Mouse (Mus musculus): ENCODE measurements around the gene Fancf. TPM values are rescaled to one million over a fixed set of nuclear protein-coding genes. Genes with fewer than 3 reads are reported as not detected.

The Fancf gene
- polyA plus RNA-seq, 1 experiment from 2014 or later: 5.9 TPM

- no peak for ATAC-seq (ENCODE audit: extremely low read depth, insufficient number of reproducible peaks, low FRiP score, low TSS enrichment)
- Histone ChIP-seq H3K4me2 (no peak overlapping the region), H3K27ac (replicated peaks) (no peak overlapping the region), H3K4me1 (no peaks in the 10 kb centered on the region), H3K9ac (no peak overlapping the region), H3K27me3 (replicated peaks) (no peaks in the 10 kb centered on the region), H3K36me3 (no peaks in the 10 kb centered on the region), H3K9me3 (no peaks in the 10 kb centered on the region; the same call in 1 of the 2 replicates), H3K4me3 (no peak overlapping the region)
- WGBS: 73% methylated on average over 7 of the region's 7 CpGs
Measured at GRCm38 (mm10) chr7:51840515-51840914, 21.6 kb downstream of the Fancf start.

- Histone ChIP-seq H3K9ac (no peak overlapping the region), H3K27ac (replicated peaks) (no peak overlapping the region), H3K4me2 (no peak overlapping the region), H3K9me3 (no peaks in the 10 kb centered on the region), H3K36me3 (no peaks in the 10 kb centered on the region), H3K4me1 (no peaks in the 10 kb centered on the region), H3K27me3 (replicated peaks) (no peaks in the 10 kb centered on the region), H3K4me3 (no peak overlapping the region)
- ATAC-seq (ENCODE audit: extremely low read depth, insufficient number of reproducible peaks, low FRiP score, low TSS enrichment): no peak
- WGBS: 52% methylated on average over 7 of the region's 7 CpGs
Measured at GRCm38 (mm10) chr7:51831917-51832316, 30.1 kb downstream of the Fancf start.

- 70% methylated on average over 7 of the region's 7 CpGs for WGBS
- no peaks in the 10 kb centered on the region for H3K9me3 ChIP-seq
Measured at GRCm38 (mm10) chr7:51823562-51824338, 38.3 kb downstream of the Fancf start.

GRCm38 (mm10) chr7:51821467-51821866 lies 40.6 kb downstream of the Fancf start:
- no peak overlapping the region for H3K27ac ChIP-seq (replicated peaks)
- no peak overlapping the region for H3K4me3 ChIP-seq
- no peak for ATAC-seq (ENCODE audit: extremely low read depth, insufficient number of reproducible peaks, low FRiP score, low TSS enrichment)
- no peaks in the 10 kb centered on the region for H3K9me3 ChIP-seq
- no peaks in the 10 kb centered on the region for H3K27me3 ChIP-seq (replicated peaks)
- 58% methylated on average over 2 of the region's 2 CpGs for WGBS
- no peak overlapping the region for H3K4me2 ChIP-seq
- H3K9ac ChIP-seq: no peak overlapping the region
- no peaks in the 10 kb centered on the region for H3K36me3 ChIP-seq
- no peaks in the 10 kb centered on the region for H3K4me1 ChIP-seq

More at GRCm38 (mm10) chr7:51823562-51824338, 38.3 kb downstream of the Fancf start:
- H3K4me3 ChIP-seq: no peak overlapping the region
- no peak for ATAC-seq (ENCODE audit: extremely low read depth, insufficient number of reproducible peaks, low FRiP score, low TSS enrichment)
- no peaks in the 10 kb centered on the region for H3K27me3 ChIP-seq (replicated peaks)
- H3K4me1 ChIP-seq: no peaks in the 10 kb centered on the region
- no peak overlapping the region for H3K9ac ChIP-seq
- no peak overlapping the region for H3K4me2 ChIP-seq
- no peak overlapping the region for H3K27ac ChIP-seq (replicated peaks)
- no peaks in the 10 kb centered on the region for H3K36me3 ChIP-seq

- H3K9me3 ChIP-seq: no peaks in the 10 kb centered on the region
- H3K9ac ChIP-seq: no peak overlapping the region
- no peak overlapping the region for H3K4me2 ChIP-seq
- no peaks in the 10 kb centered on the region for H3K36me3 ChIP-seq
- no peaks in the 10 kb centered on the region for H3K4me1 ChIP-seq
- no peak for ATAC-seq (ENCODE audit: extremely low read depth, insufficient number of reproducible peaks, low FRiP score, low TSS enrichment)
- H3K27ac ChIP-seq (replicated peaks): no peak overlapping the region
- no peaks in the 10 kb centered on the region for H3K27me3 ChIP-seq (replicated peaks)
- H3K4me3 ChIP-seq: no peak overlapping the region
- WGBS: 59% methylated on average over 1 of the region's 1 CpGs
Measured at GRCm38 (mm10) chr7:51819891-51820290, 42.2 kb downstream of the Fancf start.

- WGBS: 53% methylated on average over 3 of the region's 3 CpGs
- H3K36me3 ChIP-seq: no peaks in the 10 kb centered on the region
- no peak for ATAC-seq (ENCODE audit: extremely low read depth, insufficient number of reproducible peaks, low FRiP score, low TSS enrichment)
- H3K9me3 ChIP-seq: no peaks in the 10 kb centered on the region
- no peak overlapping the region for H3K4me2 ChIP-seq
- no peak overlapping the region for H3K9ac ChIP-seq
- H3K4me1 ChIP-seq: no peaks in the 10 kb centered on the region
- no peak overlapping the region for H3K4me3 ChIP-seq
- H3K27me3 ChIP-seq (replicated peaks): no peaks in the 10 kb centered on the region
- H3K27ac ChIP-seq (replicated peaks): no peak overlapping the region
Measured at GRCm38 (mm10) chr7:51818251-51818974, 43.7 kb downstream of the Fancf start.

GRCm38 (mm10) chr7:51816283-51816839 lies 45.7 kb downstream of the Fancf start:
- 57% methylated on average over 3 of the region's 3 CpGs for WGBS
- Histone ChIP-seq H3K27ac (replicated peaks) (no peak overlapping the region), H3K4me1 (no peaks in the 10 kb centered on the region), H3K4me2 (no peak overlapping the region), H3K27me3 (replicated peaks) (no peaks in the 10 kb centered on the region), H3K9me3 (no peaks in the 10 kb centered on the region), H3K9ac (no peak overlapping the region), H3K36me3 (no peaks in the 10 kb centered on the region), H3K4me3 (no peak overlapping the region)
- no peak for ATAC-seq (ENCODE audit: extremely low read depth, insufficient number of reproducible peaks, low FRiP score, low TSS enrichment)

GRCm38 (mm10) chr7:51815473-51816282 lies 46.4 kb downstream of the Fancf start:
- no peak overlapping the region for H3K4me3 ChIP-seq
- no peaks in the 10 kb centered on the region for H3K4me1 ChIP-seq
- H3K27ac ChIP-seq (replicated peaks): no peak overlapping the region
- no peak overlapping the region for H3K4me2 ChIP-seq
- H3K9me3 ChIP-seq: no peaks in the 10 kb centered on the region
- H3K27me3 ChIP-seq (replicated peaks): no peaks in the 10 kb centered on the region
- WGBS: 48% methylated on average over 4 of the region's 4 CpGs
- H3K36me3 ChIP-seq: no peaks in the 10 kb centered on the region
- no peak overlapping the region for H3K9ac ChIP-seq
- ATAC-seq (ENCODE audit: extremely low read depth, insufficient number of reproducible peaks, low FRiP score, low TSS enrichment): no peak

Other genes with a start within 250 kb of the Fancf start
- 0.09 and 0.18 TPM in 2 replicates for gene Slc17a6, start 240.3 kb downstream of the Fancf start, polyA plus RNA-seq (2015; fragmentation: Nextera tagmentation; extraction: Ambion mirVana)
- gene Gas2, start 252 bp downstream of the Fancf start, polyA plus RNA-seq (2015; fragmentation: Nextera tagmentation; extraction: Ambion mirVana): 7.6 and 8.7 TPM in 2 replicates
- 9.5 and 11.4 TPM in 2 replicates for gene Svip, start 143.8 kb upstream of the Fancf start, polyA plus RNA-seq (2015; fragmentation: Nextera tagmentation; extraction: Ambion mirVana)
- gene 1700015G11Rik, start 153.5 kb upstream of the Fancf start, polyA plus RNA-seq (2015; fragmentation: Nextera tagmentation; extraction: Ambion mirVana): not detected in 2 replicates